Mouse (Mus musculus) embryonic facial prominence, embryonic 14.5 days (tissue): ENCODE data around the gene Mmgt2. TPM values are rescaled to one million over a fixed set of nuclear protein-coding genes. Genes with fewer than 3 reads are reported as not detected.
"Not testable (repeated sequence)": the region's sequence is repeated elsewhere in the genome, so short reads cannot be mapped to it uniquely, and the experiment has no call there.

ENCODE experiments used
- ATAC-seq: fragments of 200-750 bp; cut with Nextera tagmentation; 2 replicates; pipeline ENCODE4 v1.8.0; 2017; ENCODE audit warnings: low read depth, moderate number of reproducible peaks, moderate TSS enrichment
- DNase-seq: peaks from one replicate; pipeline ENCODE4 v3.0.0-alpha.2; 2015; ENCODE audit warnings: low spot score
- H3K27ac ChIP-seq: fragments of 300-500 bp; sonication (generic); replicated peaks from 2 replicates; pipeline ENCODE4 v1.5.1; 2014; ENCODE audit warnings: low read depth, mild to moderate bottlenecking, low read length, moderate library complexity
- H3K27me3 ChIP-seq: fragments of 300-500 bp; sonication (generic); replicated peaks from 2 replicates; pipeline ENCODE4 v1.6.1; 2014; ENCODE audit warnings: low read length; ENCODE audit not compliant: control insufficient read depth, insufficient read depth
- H3K36me3 ChIP-seq: fragments of 300-500 bp; sonication (generic); 2 replicates; pipeline ENCODE4 v1.6.1; 2014; ENCODE audit warnings: low read length, mixed read lengths; ENCODE audit not compliant: control insufficient read depth, insufficient read depth
- H3K4me1 ChIP-seq: fragments of 300-500 bp; sonication (generic); 2 replicates; pipeline ENCODE4 v1.6.1; 2014; ENCODE audit warnings: antibody characterized with exemption, low read length; ENCODE audit not compliant: control insufficient read depth, insufficient read depth
- H3K4me2 ChIP-seq: fragments of 300-500 bp; sonication (generic); 2 replicates; pipeline ENCODE4 v1.6.1; 2014; ENCODE audit warnings: low read depth, mild to moderate bottlenecking, low read length, moderate library complexity, mixed read lengths
- H3K4me3 ChIP-seq: fragments of 300-500 bp; sonication (generic); 2 replicates; pipeline ENCODE4 v1.5.1; 2014; ENCODE audit warnings: low read depth, mild to moderate bottlenecking, low read length
- H3K9ac ChIP-seq: fragments of 300-500 bp; sonication (generic); 2 replicates; pipeline ENCODE4 v1.6.1; 2014; ENCODE audit warnings: low read depth, mild to moderate bottlenecking, low read length, moderate library complexity, mixed read lengths
- H3K9me3 ChIP-seq: fragments of 300-500 bp; sonication (generic); 2 replicates; pipeline ENCODE4 v1.6.1; 2016; ENCODE audit warnings: low read length; ENCODE audit not compliant: control insufficient read depth
- WGBS: fragments of 180-500 bp; shearing (Covaris S2); extraction: QIAGEN DNeasy Blood & Tissue Kit; methylation state at CpG from one replicate; pipeline ENCODE4 v1.1.7; 2014; 5-methylcytosine and 5-hydroxymethylcytosine counted together
- polyA plus RNA-seq: library from polyadenylated mRNA; unstranded; fragments of >200 nt; fragmentation: Nextera tagmentation; extraction: Ambion mirVana; gene quantifications from 2 replicates; pipeline ENCODE4 v1.2.1, GENCODE M21; 2014

The Mmgt2 gene
- polyA plus RNA-seq, 1 experiment from 2014 or later, result 48.4 TPM

DNA sequence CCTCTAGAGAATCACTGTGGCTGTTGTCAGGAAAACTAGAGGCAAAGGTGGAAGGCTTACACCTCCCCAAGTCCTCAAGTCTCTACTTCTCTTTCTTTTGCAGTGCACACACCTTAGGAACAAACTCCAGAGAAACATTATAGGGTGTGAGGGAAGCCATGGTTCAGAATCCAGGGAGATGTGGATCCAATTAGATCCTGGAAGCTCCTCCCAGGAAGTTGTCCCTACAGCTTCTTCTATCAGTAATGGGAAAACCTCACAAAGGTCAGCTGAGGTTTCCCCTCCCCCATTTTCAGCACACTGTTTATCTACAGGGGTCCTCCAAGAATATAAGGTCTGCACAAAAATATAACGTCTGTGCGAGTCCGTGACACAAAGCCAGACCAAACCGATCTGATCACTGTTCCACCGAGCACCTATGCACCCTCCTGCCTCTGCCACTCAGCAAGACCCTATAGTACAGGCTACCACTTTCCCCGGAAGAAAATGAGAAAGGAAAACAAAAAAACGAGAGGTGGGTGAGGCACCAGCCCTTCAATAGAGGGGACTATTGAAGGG lies 1.4 kb upstream of the Mmgt2 start:
- Histone ChIP-seq H3K4me2 (peak overlapping the region; percentile 90), H3K4me3 (peak overlapping the region; percentile 73), H3K36me3 (no peaks in the 10 kb centered on the region), H3K9me3 (no peaks in the 10 kb centered on the region), H3K27ac (peak overlapping the region; percentile 67), H3K9ac (no peak overlapping the region), H3K4me1 (peaks cover 49% of the 10 kb centered on the region), H3K27me3 (no peaks in the 10 kb centered on the region)
- ATAC-seq (no peak), DNase-seq (no peak)
- 37% methylated on average over 7 of the region's 7 CpGs for WGBS

- ATAC-seq, result peak; percentile 55
- H3K4me3 ChIP-seq, result peak within 1 kb of the TSS; percentile 73
- DNase-seq, result no peak
Measured at GRCm38 (mm10) chr11:62647661-62648590, 538 bp upstream of the Mmgt2 start, which contains the start of gene Lrrc75a. Gene Lrrc75a (minus strand): TSS chr11:62648523.

DNA sequence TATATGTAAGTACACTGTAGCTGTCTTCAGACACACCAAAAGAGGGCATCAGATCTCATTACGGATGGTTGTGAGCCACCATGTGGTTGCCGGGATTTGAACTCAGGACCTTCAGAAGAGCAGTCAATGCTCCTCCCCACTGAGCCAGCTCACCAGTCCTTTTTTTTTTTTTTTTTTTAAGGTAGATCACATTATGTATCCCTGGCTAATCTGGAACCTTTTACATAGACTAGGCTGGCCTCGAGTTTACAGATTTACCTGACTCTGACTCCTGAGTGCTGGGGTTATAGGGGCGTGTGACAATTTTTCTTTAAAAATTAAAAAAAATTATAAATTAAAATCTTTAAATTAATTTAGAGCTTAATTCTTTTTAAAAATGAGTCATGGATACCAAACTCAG lies 1.3 kb downstream of the Mmgt2 start:
- WGBS, result 74% methylated on average over 4 of the region's 4 CpGs
- H3K9me3 ChIP-seq, H3K27ac ChIP-seq, ATAC-seq, H3K27me3 ChIP-seq, DNase-seq: not testable (repeated sequence)
- Histone ChIP-seq H3K9ac (peak overlapping the region; percentile 86), H3K4me1 (peaks cover 29% of the 10 kb centered on the region), H3K4me3 (peak overlapping the region; percentile 73; the same call in 1 of the 2 replicates), H3K4me2 (peak overlapping the region; percentile 90), H3K36me3 (peaks cover 12% of the 10 kb centered on the region)

More at GRCm38 (mm10) chr11:62647661-62648590, 538 bp upstream of the Mmgt2 start, which contains the start of gene Lrrc75a:
- Histone ChIP-seq H3K4me1 (peaks cover 42% of the 10 kb centered on the region), H3K4me2 (peak within 1 kb of the TSS; percentile 90), H3K9me3 (no peaks in the 10 kb centered on the region), H3K9ac (peak within 1 kb of the TSS; percentile 86), H3K27ac (peak within 1 kb of the TSS; percentile 81), H3K36me3 (no peaks in the 10 kb centered on the region), H3K27me3 (no peaks in the 10 kb centered on the region)
- 3% methylated on average over 16 of the region's 86 CpGs for WGBS

DNA sequence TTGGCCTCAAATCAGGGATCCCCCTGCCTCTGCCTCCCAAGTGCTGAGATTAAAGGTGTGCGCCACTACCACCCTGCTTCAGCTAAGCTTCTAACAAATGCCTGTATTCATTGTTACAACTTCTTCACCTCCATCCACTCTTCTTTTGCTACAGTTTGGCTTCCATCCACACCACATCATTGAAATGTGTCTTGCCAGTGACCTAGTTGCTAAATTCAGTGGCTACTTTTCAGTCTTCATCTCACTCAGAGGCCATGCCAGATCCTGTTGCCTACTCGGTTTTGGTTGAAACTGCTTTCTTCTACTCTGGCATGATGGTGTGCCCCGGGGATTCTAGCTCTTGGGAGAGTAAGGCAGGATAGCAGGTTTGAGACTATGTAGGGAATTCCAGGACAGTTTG lies 3.1 kb downstream of the Mmgt2 start:
- 83% methylated on average over 3 of the region's 3 CpGs for WGBS
- Histone ChIP-seq H3K4me1 (peaks cover 13% of the 10 kb centered on the region), H3K27ac (no peak overlapping the region), H3K9ac (no peak overlapping the region), H3K4me3 (no peak overlapping the region), H3K4me2 (no peak overlapping the region), H3K36me3 (peaks cover 17% of the 10 kb centered on the region), H3K27me3 (no peaks in the 10 kb centered on the region), H3K9me3 (no peaks in the 10 kb centered on the region)
- ATAC-seq, result no peak
- DNase-seq, result no peak

- no peaks in the 10 kb centered on the region for H3K27me3 ChIP-seq
- H3K4me1 ChIP-seq, result peaks cover 8% of the 10 kb centered on the region
- H3K9ac ChIP-seq, result no peak overlapping the region
- no peak for ATAC-seq
- WGBS, result 89% methylated on average over 3 of the region's 3 CpGs
- no peak overlapping the region for H3K4me2 ChIP-seq
- no peak overlapping the region for H3K4me3 ChIP-seq
- no peak for DNase-seq
- peaks cover 21% of the 10 kb centered on the region for H3K36me3 ChIP-seq
- H3K9me3 ChIP-seq, result no peaks in the 10 kb centered on the region
- H3K27ac ChIP-seq, result no peak overlapping the region
Measured at GRCm38 (mm10) chr11:62652080-62652479, 3.6 kb downstream of the Mmgt2 start.

GRCm38 (mm10) chr11:62660885-62661284 lies 12.4 kb downstream of the Mmgt2 start:
- no peak overlapping the region for H3K9ac ChIP-seq
- H3K4me1 ChIP-seq, result no peaks in the 10 kb centered on the region
- peaks cover 27% of the 10 kb centered on the region for H3K36me3 ChIP-seq
- no peak overlapping the region for H3K27ac ChIP-seq
- DNase-seq, result no peak
- no peak overlapping the region for H3K4me2 ChIP-seq
- H3K4me3 ChIP-seq, result no peak overlapping the region
- no peak for ATAC-seq
- H3K27me3 ChIP-seq, result no peaks in the 10 kb centered on the region
- no peaks in the 10 kb centered on the region for H3K9me3 ChIP-seq
- 67% methylated on average over 4 of the region's 4 CpGs for WGBS

DNA sequence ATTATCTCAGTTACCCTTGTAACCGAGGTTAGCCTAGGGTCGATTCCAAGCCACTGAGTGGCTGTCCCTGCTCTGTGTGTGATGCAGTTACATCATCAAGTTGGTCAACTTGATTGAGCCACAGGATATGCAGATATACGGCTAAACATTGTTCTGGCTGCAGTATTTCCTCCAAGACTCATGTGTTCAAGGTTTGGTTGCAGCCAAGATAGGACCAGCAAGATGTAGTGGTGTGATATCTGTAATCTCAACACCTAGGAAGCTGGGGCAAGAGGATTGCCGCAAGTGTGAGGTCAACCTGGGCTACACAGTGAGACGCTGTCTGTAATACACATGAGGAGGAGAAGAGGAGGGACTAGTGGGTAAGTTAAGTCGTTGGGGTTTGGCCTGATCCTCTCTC lies 15.8 kb downstream of the Mmgt2 start:
- Histone ChIP-seq H3K27ac (no peak overlapping the region), H3K4me1 (no peaks in the 10 kb centered on the region), H3K9ac (no peak overlapping the region), H3K27me3 (no peaks in the 10 kb centered on the region), H3K4me2 (no peak overlapping the region), H3K4me3 (no peak overlapping the region), H3K9me3 (no peaks in the 10 kb centered on the region), H3K36me3 (peaks cover 32% of the 10 kb centered on the region)
- DNase-seq (no peak), ATAC-seq (no peak)
- 83% methylated on average over 6 of the region's 6 CpGs for whole genome bisulfite sequencing

DNA sequence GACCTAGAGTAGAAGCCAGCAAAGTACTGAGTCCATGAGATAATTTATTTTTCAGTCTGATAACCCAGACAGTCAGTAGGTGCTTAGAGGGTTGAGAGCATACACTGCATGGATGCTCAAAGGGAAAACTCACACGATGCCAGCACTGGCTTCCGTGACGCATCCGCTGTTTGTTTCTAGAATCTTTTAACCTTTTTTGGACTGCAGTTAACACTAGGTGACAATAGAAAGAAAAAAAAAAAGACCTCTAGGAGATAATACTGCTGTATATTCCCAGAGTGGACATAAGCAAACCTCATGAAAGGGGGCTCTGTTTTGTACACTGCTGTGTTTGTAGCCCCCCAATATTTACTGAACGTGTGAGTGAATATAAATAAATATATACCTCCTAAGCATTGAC lies 20.5 kb downstream of the Mmgt2 start:
- H3K4me2 ChIP-seq, result no peak overlapping the region
- no peaks in the 10 kb centered on the region for H3K27me3 ChIP-seq
- H3K9me3 ChIP-seq, result no peaks in the 10 kb centered on the region
- no peak overlapping the region for H3K27ac ChIP-seq
- DNase-seq (no peak), ATAC-seq (no peak)
- 86% methylated on average over 5 of the region's 5 CpGs for WGBS
- no peak overlapping the region for H3K9ac ChIP-seq
- H3K36me3 ChIP-seq, result peaks cover 24% of the 10 kb centered on the region
- no peaks in the 10 kb centered on the region for H3K4me1 ChIP-seq
- H3K4me3 ChIP-seq, result no peak overlapping the region
